Mouse (Mus musculus) limb, embryonic 12.5 days (tissue): ENCODE data around the gene Ptchd4. TPM values are rescaled to one million over a fixed set of nuclear protein-coding genes. Genes with fewer than 3 reads are reported as not detected.
A peak's percentile ranks its signal among the peaks of the same experiment; 100 is the strongest.

Experiments
- ATAC-seq: fragments of 200-750 bp; cut with Nextera tagmentation; 2 replicates; pipeline ENCODE4 v1.8.0; 2017; ENCODE audit warnings: low read depth, moderate TSS enrichment; ENCODE audit not compliant: insufficient number of reproducible peaks, insufficient read depth, low FRiP score, low TSS enrichment
- H3K27ac ChIP-seq: fragments of 300-500 bp; sonication (generic); 2 replicates; pipeline ENCODE4 v1.5.1; 2016; ENCODE audit warnings: mild to moderate bottlenecking, moderate library complexity
- H3K27me3 ChIP-seq: fragments of 300-500 bp; sonication (generic); 2 replicates; pipeline ENCODE4 v1.6.1; 2016; ENCODE audit warnings: mild to moderate bottlenecking, moderate library complexity
- H3K36me3 ChIP-seq: fragments of 300-500 bp; sonication (generic); 2 replicates; pipeline ENCODE4 v1.6.1; 2016; ENCODE audit warnings: mild to moderate bottlenecking, moderate library complexity
- H3K4me1 ChIP-seq: fragments of 300-500 bp; sonication (generic); replicated peaks from 2 replicates; pipeline ENCODE4 v1.6.1; 2016
- H3K4me2 ChIP-seq: fragments of 300-500 bp; sonication (generic); 2 replicates; pipeline ENCODE4 v1.6.1; 2016; ENCODE audit warnings: mild to moderate bottlenecking, moderate library complexity
- H3K4me3 ChIP-seq: fragments of 300-500 bp; sonication (generic); replicated peaks from 2 replicates; pipeline ENCODE4 v1.5.1; 2016; ENCODE audit warnings: mild to moderate bottlenecking
- H3K9ac ChIP-seq: fragments of 300-500 bp; sonication (generic); replicated peaks from 2 replicates; pipeline ENCODE4 v1.6.1; 2016; ENCODE audit warnings: mild to moderate bottlenecking, moderate library complexity
- H3K9me3 ChIP-seq: fragments of 300-500 bp; sonication (generic); 2 replicates; pipeline ENCODE4 v1.6.1; 2016; ENCODE audit warnings: mild to moderate bottlenecking, moderate library complexity
- WGBS: fragments of 180-500 bp; shearing (Covaris S2); methylation state at CpG from one replicate; pipeline ENCODE4 v1.1.7; 2016; 5-methylcytosine and 5-hydroxymethylcytosine counted together
- polyA plus RNA-seq: library from polyadenylated mRNA; unstranded; fragments of >200 nt; fragmentation: Nextera tagmentation; extraction: Ambion mirVana; gene quantifications from 2 replicates; pipeline ENCODE4 v1.2.1, GENCODE M21; 2016

Ptchd4 gene
- 2.3 and 2.4 TPM in 2 replicates for polyA plus RNA-seq

DNA sequence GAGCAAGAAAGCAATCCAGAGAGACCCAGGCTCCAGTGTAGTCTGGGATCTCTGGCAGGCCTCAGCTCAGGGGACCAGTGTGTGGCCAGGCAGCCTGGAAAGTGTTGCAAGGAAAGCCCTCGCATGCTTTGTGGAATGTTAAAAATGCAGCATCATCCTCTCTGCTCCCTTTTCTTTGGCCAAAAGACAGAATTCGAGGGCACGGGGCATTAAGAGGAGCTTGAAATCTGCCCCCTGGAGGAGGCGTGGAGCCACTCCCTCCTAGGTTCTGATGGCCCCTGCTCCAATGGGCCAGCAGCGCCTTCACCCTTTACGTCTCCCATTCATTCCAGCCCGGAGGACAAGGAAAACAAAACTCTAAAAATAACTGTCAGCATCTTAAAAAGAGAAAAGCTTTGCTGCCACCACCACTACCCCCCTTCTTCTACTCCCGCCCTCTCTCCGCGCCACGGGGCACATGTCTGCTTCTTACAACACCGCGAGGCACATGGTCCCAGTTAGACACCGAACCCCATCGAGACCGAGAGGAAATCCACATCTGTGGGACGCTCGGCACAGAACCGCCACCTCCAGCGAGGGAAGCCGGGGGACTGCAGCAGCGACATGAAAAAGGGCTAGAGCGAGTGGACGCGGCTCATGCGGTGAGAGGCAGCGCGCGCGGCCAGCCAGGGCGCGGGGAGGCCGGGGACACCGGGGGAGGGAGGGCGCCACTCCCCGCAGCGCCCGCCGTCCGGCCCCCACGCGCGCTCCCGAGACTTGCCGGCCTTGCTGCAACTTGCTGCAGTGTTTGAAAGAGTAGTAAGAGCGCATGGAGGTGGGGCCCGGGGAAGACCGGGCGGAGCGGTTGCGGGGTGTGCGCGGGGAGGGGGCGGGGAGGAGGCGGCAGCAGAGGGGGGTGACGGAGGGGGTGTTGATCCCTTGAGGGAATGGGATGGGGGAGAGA lies at the start of gene Ptchd4:
TSS of gene Ptchd4 (plus strand) at position 279 of the 943 bp plus-strand sequence.
- WGBS: under 1% methylated on average over 54 of the region's 56 CpGs
- H3K4me3 ChIP-seq: peak within 1 kb of the TSS; percentile 58

DNA sequence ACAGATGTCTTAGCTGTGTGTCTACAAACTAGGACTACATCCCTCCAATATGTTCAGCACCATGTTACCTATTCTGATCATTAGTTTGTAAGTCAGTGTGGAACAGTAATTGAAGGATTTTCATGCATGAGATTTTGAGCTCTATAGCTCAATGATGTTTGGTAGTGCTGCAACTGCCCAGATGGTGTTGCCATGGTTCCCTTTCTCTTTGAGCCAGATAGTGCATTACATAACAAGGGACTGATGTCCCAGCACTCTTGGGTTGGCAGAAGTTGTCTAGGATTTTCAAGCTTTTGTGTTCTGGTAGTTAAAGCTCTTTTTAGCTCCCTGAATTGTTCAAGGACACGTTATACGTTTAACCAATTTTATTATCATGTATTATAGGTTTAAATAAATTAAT lies 38.9 kb upstream of the Ptchd4 start:
- whole genome bisulfite sequencing: 90% methylated on average over 2 of the region's 2 CpGs
- no peak overlapping the region for H3K27ac ChIP-seq
- no peak overlapping the region for H3K4me3 ChIP-seq

More for the DNA sequence above, at the start of gene Ptchd4:
- H3K9ac ChIP-seq: peak within 1 kb of the TSS; percentile 62
- peak within 1 kb of the TSS; percentile 23 for H3K27ac ChIP-seq
- H3K9me3 ChIP-seq: no peaks in the 10 kb centered on the region
- peaks cover 8% of the 10 kb centered on the region for H3K4me1 ChIP-seq
- no peaks in the 10 kb centered on the region for H3K36me3 ChIP-seq
- H3K4me2 ChIP-seq: peak within 1 kb of the TSS; percentile 90
- peak; percentile 84 for ATAC-seq
- H3K27me3 ChIP-seq: peaks cover 28% of the 10 kb centered on the region

DNA sequence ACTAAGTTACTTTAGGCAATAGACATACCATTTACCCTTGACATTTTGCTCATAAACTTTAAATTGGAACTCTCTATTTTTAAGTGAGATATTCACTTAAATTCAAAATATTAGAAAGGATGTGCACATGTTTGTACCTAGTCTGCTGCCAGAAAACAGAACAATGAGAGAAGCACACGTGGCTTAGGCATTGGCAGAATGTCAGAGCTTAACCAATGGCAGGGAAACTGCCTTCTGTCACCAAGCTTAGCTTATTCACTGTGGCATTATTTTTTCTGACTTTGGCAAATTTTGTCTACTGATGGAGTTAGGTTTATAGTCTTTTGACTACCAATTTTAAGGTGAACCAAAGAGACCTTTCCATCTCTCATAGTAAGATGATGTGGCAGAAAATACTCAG lies 31.4 kb upstream of the Ptchd4 start:
- Histone ChIP-seq H3K4me3 (no peak overlapping the region), H3K4me1 (no peaks in the 10 kb centered on the region), H3K36me3 (no peaks in the 10 kb centered on the region), H3K27me3 (no peaks in the 10 kb centered on the region), H3K9me3 (no peaks in the 10 kb centered on the region), H3K4me2 (no peak overlapping the region), H3K9ac (no peak overlapping the region), H3K27ac (no peak overlapping the region)
- ATAC-seq: no peak
- WGBS: 73% methylated on average over 1 of the region's 1 CpGs

More for the DNA sequence above, 38.9 kb upstream of the Ptchd4 start:
- Histone ChIP-seq H3K4me1 (no peaks in the 10 kb centered on the region), H3K9ac (no peak overlapping the region), H3K4me2 (no peak overlapping the region), H3K27me3 (no peaks in the 10 kb centered on the region), H3K36me3 (no peaks in the 10 kb centered on the region), H3K9me3 (no peaks in the 10 kb centered on the region)
- ATAC-seq: no peak

DNA sequence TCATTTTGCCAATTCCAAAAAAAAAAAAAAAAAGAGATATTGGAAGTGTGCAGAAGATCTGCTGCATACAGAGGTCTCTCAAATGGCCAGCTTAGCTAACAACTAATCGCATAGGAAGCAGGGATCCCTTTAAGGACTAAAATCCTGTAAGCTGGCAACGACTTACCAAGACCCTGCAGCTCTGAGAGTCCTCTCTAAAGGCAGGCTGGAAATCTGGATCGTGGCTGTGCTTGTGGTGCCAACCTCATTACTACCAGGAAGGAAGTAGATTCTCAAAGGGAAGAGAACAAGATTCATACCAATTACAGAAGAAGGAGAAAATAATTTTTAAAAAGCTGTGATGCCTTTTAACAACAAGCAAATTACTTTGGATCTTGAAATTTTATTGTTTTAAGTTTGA lies 29.5 kb upstream of the Ptchd4 start:
- ATAC-seq: no peak
- Histone ChIP-seq H3K9ac (no peak overlapping the region), H3K9me3 (no peaks in the 10 kb centered on the region), H3K4me1 (no peaks in the 10 kb centered on the region), H3K4me2 (no peak overlapping the region), H3K27ac (no peak overlapping the region), H3K36me3 (no peaks in the 10 kb centered on the region), H3K4me3 (no peak overlapping the region), H3K27me3 (no peaks in the 10 kb centered on the region)
- WGBS: 77% methylated on average over 3 of the region's 3 CpGs

GRCm38 (mm10) chr17:42290341-42290740 lies 25.4 kb upstream of the Ptchd4 start:
- no peak overlapping the region for H3K9ac ChIP-seq
- H3K4me3 ChIP-seq: no peak overlapping the region
- H3K9me3 ChIP-seq: no peaks in the 10 kb centered on the region
- H3K36me3 ChIP-seq: no peaks in the 10 kb centered on the region
- ATAC-seq: no peak
- H3K27ac ChIP-seq: no peak overlapping the region
- no peak overlapping the region for H3K4me2 ChIP-seq
- no peaks in the 10 kb centered on the region for H3K4me1 ChIP-seq
- no peaks in the 10 kb centered on the region for H3K27me3 ChIP-seq

- no peak for ATAC-seq
- Histone ChIP-seq H3K4me1 (no peaks in the 10 kb centered on the region), H3K27ac (no peak overlapping the region), H3K4me2 (no peak overlapping the region), H3K9ac (no peak overlapping the region), H3K27me3 (no peaks in the 10 kb centered on the region), H3K9me3 (no peaks in the 10 kb centered on the region), H3K4me3 (no peak overlapping the region), H3K36me3 (no peaks in the 10 kb centered on the region)
- 32% methylated on average over 5 of the region's 5 CpGs for WGBS
Measured at GRCm38 (mm10) chr17:42291793-42292192, 24.0 kb upstream of the Ptchd4 start.

DNA sequence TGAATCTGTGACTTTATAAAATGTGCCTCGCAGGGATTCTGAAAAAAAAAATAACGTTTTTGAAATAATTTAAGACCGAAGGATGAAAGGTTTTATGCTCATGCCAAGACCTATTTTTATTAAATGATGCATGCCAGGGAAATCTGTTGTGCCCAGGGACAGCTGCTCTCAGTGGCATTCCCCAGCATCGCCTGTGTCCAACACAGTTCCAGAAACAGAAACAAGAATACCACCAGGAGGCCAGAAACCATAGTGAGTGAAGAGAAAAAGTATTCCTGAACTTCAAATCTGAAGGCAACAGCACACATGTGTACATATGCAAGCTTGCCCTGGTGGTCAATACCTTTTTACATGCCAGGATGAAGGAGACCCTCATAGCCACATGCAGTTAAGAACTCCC lies 17.8 kb upstream of the Ptchd4 start:
- H3K27me3 ChIP-seq: no peaks in the 10 kb centered on the region
- 79% methylated on average over 4 of the region's 4 CpGs for WGBS
- H3K4me3 ChIP-seq: no peak overlapping the region
- no peaks in the 10 kb centered on the region for H3K9me3 ChIP-seq
- no peak overlapping the region for H3K27ac ChIP-seq
- H3K4me1 ChIP-seq: no peaks in the 10 kb centered on the region
- no peak for ATAC-seq
- H3K4me2 ChIP-seq: no peak overlapping the region
- no peak overlapping the region for H3K9ac ChIP-seq
- no peaks in the 10 kb centered on the region for H3K36me3 ChIP-seq

- WGBS: 51% methylated on average over 3 of the region's 3 CpGs
Measured at GRCm38 (mm10) chr17:42299681-42300080, 16.1 kb upstream of the Ptchd4 start.

GRCm38 (mm10) chr17:42303062-42303577 lies 12.6 kb upstream of the Ptchd4 start:
- Histone ChIP-seq H3K36me3 (no peaks in the 10 kb centered on the region), H3K9me3 (no peaks in the 10 kb centered on the region), H3K27ac (no peak overlapping the region), H3K9ac (no peak overlapping the region), H3K4me3 (no peak overlapping the region), H3K4me1 (no peaks in the 10 kb centered on the region), H3K27me3 (no peaks in the 10 kb centered on the region), H3K4me2 (no peak overlapping the region)
- WGBS: 71% methylated on average over 4 of the region's 4 CpGs
- ATAC-seq: no peak

More at GRCm38 (mm10) chr17:42299681-42300080, 16.1 kb upstream of the Ptchd4 start:
- Histone ChIP-seq H3K4me1 (no peaks in the 10 kb centered on the region), H3K9me3 (no peaks in the 10 kb centered on the region), H3K4me3 (no peak overlapping the region), H3K9ac (no peak overlapping the region), H3K36me3 (no peaks in the 10 kb centered on the region), H3K4me2 (no peak overlapping the region), H3K27ac (no peak overlapping the region), H3K27me3 (no peaks in the 10 kb centered on the region)
- ATAC-seq: no peak

DNA sequence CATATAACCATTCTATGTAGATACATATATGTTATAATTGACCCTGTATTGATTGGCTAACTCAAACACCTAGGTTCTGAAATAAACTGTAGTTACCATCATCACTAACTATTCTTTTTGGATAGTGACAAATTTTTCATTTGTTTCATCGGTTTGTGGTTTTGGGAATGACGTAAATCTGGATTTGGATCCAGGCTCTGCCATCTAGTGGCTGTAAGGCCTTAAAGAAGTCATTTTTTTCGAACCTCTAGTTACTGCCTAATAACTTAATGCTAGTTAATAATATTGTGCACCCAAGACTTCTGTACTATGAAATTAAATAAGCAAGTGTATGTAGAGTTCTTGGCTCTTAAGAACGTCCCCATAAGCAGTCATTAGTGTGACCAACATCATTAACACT lies 11.5 kb upstream of the Ptchd4 start:
- Histone ChIP-seq H3K4me3 (no peak overlapping the region), H3K4me2 (no peak overlapping the region), H3K27me3 (no peaks in the 10 kb centered on the region), H3K4me1 (no peaks in the 10 kb centered on the region), H3K36me3 (no peaks in the 10 kb centered on the region), H3K9me3 (no peaks in the 10 kb centered on the region), H3K9ac (no peak overlapping the region), H3K27ac (no peak overlapping the region)
- WGBS: 57% methylated on average over 4 of the region's 4 CpGs
- no peak for ATAC-seq

GRCm38 (mm10) chr17:42307001-42307400 lies 8.7 kb upstream of the Ptchd4 start:
- Histone ChIP-seq H3K4me2 (no peak overlapping the region), H3K9ac (no peak overlapping the region), H3K9me3 (no peaks in the 10 kb centered on the region), H3K4me1 (no peaks in the 10 kb centered on the region), H3K27ac (no peak overlapping the region), H3K4me3 (no peak overlapping the region), H3K27me3 (no peaks in the 10 kb centered on the region), H3K36me3 (no peaks in the 10 kb centered on the region)
- no peak for ATAC-seq
- 95% methylated on average over 1 of the region's 1 CpGs for WGBS
